Mouse (Mus musculus) kidney, adult 2 months (tissue): ENCODE measurements at regions not wholly inside any gene's neighbourhood (a gene's known extent, or its start where the extent isn't known, plus 50 kb on each side); places are given as distances from the start of the nearest gene placed in this dataset.

ENCODE experiments used
- DNase-seq: peaks from one replicate; pipeline ENCODE4 v3.0.0; 2021
- H3K27ac ChIP-seq: fragments of 200-500 bp; 2 replicates; pipeline ENCODE4 v1.5.1; 2012; ENCODE audit warnings: low read depth, low read length, control low read depth, inconsistent platforms; ENCODE audit not compliant: insufficient read depth
- H3K27me3 ChIP-seq: fragments of 200-500 bp; replicated peaks from 2 replicates; pipeline ENCODE4 v1.6.1; 2012; ENCODE audit warnings: mild to moderate bottlenecking, moderate library complexity, low read length, inconsistent platforms; ENCODE audit not compliant: control insufficient read depth, insufficient read depth
- H3K36me3 ChIP-seq: fragments of 200-500 bp; 2 replicates; pipeline ENCODE4 v1.6.1; 2012; ENCODE audit warnings: mild to moderate bottlenecking, moderate library complexity, low read length, inconsistent platforms; ENCODE audit not compliant: control insufficient read depth, insufficient read depth
- H3K4me1 ChIP-seq: fragments of 200-500 bp; 2 replicates; pipeline ENCODE4 v1.6.1; 2011; ENCODE audit warnings: low read length; ENCODE audit not compliant: control insufficient read depth, insufficient read depth
- H3K4me3 ChIP-seq: fragments of 200-500 bp; 2 replicates; pipeline ENCODE4 v1.5.1; 2011; ENCODE audit warnings: mild to moderate bottlenecking, low read depth, low read length, control low read depth; ENCODE audit not compliant: insufficient read depth
- CTCF ChIP-seq: fragments of 200-500 bp; conservative IDR thresholded peaks from 2 replicates; pipeline ENCODE4 v1.5.1; 2011; ENCODE audit warnings: low read depth, mild to moderate bottlenecking, control low read depth, low read length, moderate library complexity, mixed read lengths; ENCODE audit not compliant: insufficient read depth, insufficient read length
- POLR2A ChIP-seq: fragments of 200-500 bp; IDR thresholded peaks from one replicate; pipeline ENCODE4 v1.6.1; 2011; ENCODE audit warnings: low read depth, low read length, control low read depth
- WGBS: fragments of 180-500 bp; shearing (Covaris S2); methylation state at CpG from one replicate; pipeline ENCODE4 v1.1.7; 2018; 5-methylcytosine and 5-hydroxymethylcytosine counted together

- WGBS = 70% methylated on average over 6 of the region's 6 CpGs
- Histone ChIP-seq H3K27ac (no peak overlapping the region), H3K4me3 (no peak overlapping the region), H3K27me3 (no peaks in the 10 kb centered on the region), H3K36me3 (no peaks in the 10 kb centered on the region), H3K4me1 (no peaks in the 10 kb centered on the region)
- no peak for TF ChIP-seq POLR2A
- TF ChIP-seq CTCF = no peak
- DNase-seq = no peak
These were observed 62.7 kb downstream of the Lrrc30 start for GRCm38 (mm10) chr17:67569865-67570264.

GRCm38 (mm10) chr17:67566216-67566615 is 66.3 kb downstream of the Lrrc30 start:
- 74% methylated on average over 11 of the region's 11 CpGs for WGBS
- no peaks in the 10 kb centered on the region for H3K4me1 ChIP-seq
- TF ChIP-seq CTCF (no peak), POLR2A (no peak)
- H3K4me3 ChIP-seq = no peak overlapping the region
- no peaks in the 10 kb centered on the region for H3K36me3 ChIP-seq
- no peaks in the 10 kb centered on the region for H3K27me3 ChIP-seq
- H3K27ac ChIP-seq = peak overlapping the region; percentile 73
- DNase-seq = peak; percentile 76

- Histone ChIP-seq H3K4me1 (no peaks in the 10 kb centered on the region), H3K36me3 (no peaks in the 10 kb centered on the region), H3K4me3 (no peak overlapping the region), H3K27me3 (no peaks in the 10 kb centered on the region), H3K27ac (peak overlapping the region; percentile 73)
- WGBS = 38% methylated on average over 3 of the region's 3 CpGs
- DNase-seq = peak; percentile 65
- TF ChIP-seq CTCF (no peak), POLR2A (no peak)
These were observed 66.8 kb downstream of the Lrrc30 start for GRCm38 (mm10) chr17:67565746-67566145.

DNA sequence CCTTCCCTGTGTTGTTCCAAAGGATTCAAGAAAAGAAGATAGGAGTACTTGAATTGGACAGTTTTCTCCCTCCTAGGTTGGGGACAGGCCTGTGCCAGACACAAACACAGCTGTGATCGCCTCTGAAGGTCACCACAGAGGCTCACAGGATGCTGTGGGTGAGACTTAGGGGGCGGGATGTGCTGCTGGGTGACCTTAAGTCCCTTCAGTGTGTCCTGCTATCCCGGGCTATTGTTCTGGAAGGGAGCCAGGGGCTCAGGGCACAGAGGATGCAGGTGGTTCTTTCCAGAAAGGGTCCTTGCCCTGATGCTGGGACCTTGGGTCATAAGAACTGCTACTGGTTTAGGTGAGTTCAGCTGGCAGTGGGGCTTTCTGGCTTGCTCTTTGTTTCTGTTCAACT is 67.7 kb downstream of the Lrrc30 start:
- no peak overlapping the region for H3K4me3 ChIP-seq
- peak; percentile 71 for DNase-seq

DNA sequence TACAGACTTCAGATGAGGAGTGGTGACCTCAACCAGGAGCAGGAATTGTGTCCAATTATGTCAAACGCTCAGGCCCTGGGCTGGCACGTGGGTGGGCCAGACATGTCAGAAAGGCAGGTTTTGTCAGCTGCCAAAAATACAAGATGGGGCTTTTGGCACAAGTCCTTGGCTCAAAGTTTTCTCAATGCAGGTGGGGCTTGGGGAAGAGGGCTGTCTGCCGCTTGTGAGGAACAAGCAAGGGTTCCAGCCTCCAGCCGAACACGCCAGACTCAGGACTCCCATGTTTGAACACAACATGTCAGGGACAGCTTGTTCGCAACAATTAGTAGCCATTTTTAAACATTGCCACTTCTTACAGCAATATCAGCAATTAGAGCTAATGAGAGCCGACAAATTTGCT is 69.5 kb downstream of the Lrrc30 start:
- 79% methylated on average over 7 of the region's 7 CpGs for WGBS
- Histone ChIP-seq H3K27ac (no peak overlapping the region), H3K4me3 (no peak overlapping the region), H3K27me3 (no peaks in the 10 kb centered on the region), H3K36me3 (no peaks in the 10 kb centered on the region), H3K4me1 (no peaks in the 10 kb centered on the region)
- DNase-seq = no peak
- TF ChIP-seq POLR2A = no peak
- TF ChIP-seq CTCF = no peak

More for the DNA sequence above, 67.7 kb downstream of the Lrrc30 start:
- H3K4me1 ChIP-seq = no peaks in the 10 kb centered on the region
- no peaks in the 10 kb centered on the region for H3K27me3 ChIP-seq
- no peaks in the 10 kb centered on the region for H3K36me3 ChIP-seq
- 42% methylated on average over 3 of the region's 3 CpGs for WGBS
- TF ChIP-seq POLR2A = no peak
- no peak for TF ChIP-seq CTCF
- peak overlapping the region; percentile 80; the same call in 1 of the 2 replicates for H3K27ac ChIP-seq

DNA sequence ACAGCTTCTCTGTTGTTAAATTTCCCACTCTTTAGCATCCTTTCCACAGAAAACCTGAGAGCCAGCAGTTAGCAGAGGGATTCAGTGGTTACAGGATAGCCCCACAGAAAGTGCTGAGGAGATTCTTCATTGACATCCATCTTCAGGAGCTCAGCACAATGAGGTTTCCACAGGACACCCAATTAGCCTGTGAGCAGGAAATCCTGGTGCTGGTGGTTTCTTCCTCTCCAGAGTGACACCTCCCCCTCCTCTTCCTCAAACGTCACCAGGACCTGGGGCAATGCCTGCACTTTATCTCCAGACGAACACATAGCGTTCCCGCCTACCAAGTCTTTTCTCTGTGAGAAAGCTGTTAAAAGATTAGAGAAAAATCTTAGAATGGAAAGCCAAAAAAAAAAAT is 70.7 kb downstream of the Lrrc30 start:
- no peaks in the 10 kb centered on the region for H3K4me1 ChIP-seq
- H3K4me3 ChIP-seq = no peak overlapping the region
- peak overlapping the region; percentile 71 for H3K27ac ChIP-seq
- DNase-seq = peak; percentile 80
- 67% methylated on average over 4 of the region's 4 CpGs for WGBS
- H3K27me3 ChIP-seq = no peaks in the 10 kb centered on the region
- H3K36me3 ChIP-seq = no peaks in the 10 kb centered on the region
- no peak for TF ChIP-seq POLR2A
- TF ChIP-seq CTCF = no peak

DNA sequence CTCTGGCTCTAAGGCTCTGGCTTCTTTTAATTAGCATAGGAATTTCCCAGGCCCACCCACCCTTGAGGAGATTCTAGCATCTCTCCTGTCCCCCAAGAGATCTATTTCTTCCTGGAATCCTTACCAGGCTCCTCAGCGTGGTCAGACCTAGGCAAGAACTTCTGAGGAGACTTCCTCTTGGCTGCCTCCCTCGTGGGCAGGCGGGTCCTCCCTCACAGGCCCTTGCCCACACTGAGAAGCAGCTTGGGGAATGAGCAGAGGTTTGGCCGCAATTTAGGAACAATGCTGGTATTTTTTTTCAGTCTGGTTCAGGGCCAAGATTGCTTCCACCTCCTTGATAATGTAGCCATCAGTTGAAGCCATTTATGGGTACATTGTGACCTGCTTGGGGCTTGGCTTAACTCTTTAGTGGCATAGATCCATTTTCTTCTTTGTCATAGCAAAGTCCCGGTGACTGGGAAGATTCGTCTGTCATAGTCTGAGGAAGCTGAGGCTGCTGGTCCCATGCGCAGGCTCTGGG is 75.1 kb downstream of the Lrrc30 start:
- 55% methylated on average over 7 of the region's 7 CpGs for WGBS
- H3K36me3 ChIP-seq = no peaks in the 10 kb centered on the region
- TF ChIP-seq CTCF = no peak
- no peak for TF ChIP-seq POLR2A
- peak; percentile 57 for DNase-seq
- H3K4me3 ChIP-seq = no peak overlapping the region
- H3K4me1 ChIP-seq = no peaks in the 10 kb centered on the region
- no peak overlapping the region for H3K27ac ChIP-seq
- no peaks in the 10 kb centered on the region for H3K27me3 ChIP-seq

- WGBS = 45% methylated on average over 21 of the region's 21 CpGs
- no peak for TF ChIP-seq CTCF
- no peak for TF ChIP-seq POLR2A
- DNase-seq = no peak
- no peaks in the 10 kb centered on the region for H3K27me3 ChIP-seq
- H3K4me3 ChIP-seq = no peak overlapping the region
- no peak overlapping the region for H3K27ac ChIP-seq
- no peaks in the 10 kb centered on the region for H3K36me3 ChIP-seq
- no peaks in the 10 kb centered on the region for H3K4me1 ChIP-seq
These were observed 79.9 kb downstream of the Lrrc30 start for GRCm38 (mm10) chr17:67552581-67553139.
